Mouse (Mus musculus) erythroblast, adult 5-6 weeks (primary cell): ENCODE results near the gene Afap1. TPM values are rescaled to one million over a fixed set of nuclear protein-coding genes. Genes with fewer than 3 reads are reported as not detected.

Source experiments
- ATAC-seq: replicated peaks from 2 replicates; pipeline ENCODE4 v1.8.0; 2016; ENCODE audit warnings: moderate number of reproducible peaks, mild to moderate bottlenecking, moderate TSS enrichment, inconsistent platforms; ENCODE audit not compliant: poor library complexity, low FRiP score, severe bottlenecking
- total RNA-seq, 2 experiments: library from RNA; stranded (forward) in 1 of 2; stranded (reverse) in 1 of 2; fragments of 150-400 nt in 1 of 2; fragments of 200-764, 138-1000 nt in 1 of 2; gene quantifications; 2 replicates each; pipeline versions ENCODE4 v1.2.3 to v1.2.4; 2015 to 2017; ENCODE audit warnings: low replicate concordance in 2 of 2

Afap1 gene
- total RNA-seq, 2 experiments from 2014 or later, result 2.0 to 2.1 TPM

GRCm38 (mm10) chr5:35895926-35896325 is 2.8 kb downstream of the Afap1 start:
- ATAC-seq, result no peak

- ATAC-seq, result no peak
Observed at GRCm38 (mm10) chr5:35896556-35896955, 3.4 kb downstream of the Afap1 start.

GRCm38 (mm10) chr5:35897147-35897546 is 4.0 kb downstream of the Afap1 start:
- ATAC-seq, result no peak

GRCm38 (mm10) chr5:35898114-35898513 is 5.0 kb downstream of the Afap1 start:
- no peak for ATAC-seq

DNA sequence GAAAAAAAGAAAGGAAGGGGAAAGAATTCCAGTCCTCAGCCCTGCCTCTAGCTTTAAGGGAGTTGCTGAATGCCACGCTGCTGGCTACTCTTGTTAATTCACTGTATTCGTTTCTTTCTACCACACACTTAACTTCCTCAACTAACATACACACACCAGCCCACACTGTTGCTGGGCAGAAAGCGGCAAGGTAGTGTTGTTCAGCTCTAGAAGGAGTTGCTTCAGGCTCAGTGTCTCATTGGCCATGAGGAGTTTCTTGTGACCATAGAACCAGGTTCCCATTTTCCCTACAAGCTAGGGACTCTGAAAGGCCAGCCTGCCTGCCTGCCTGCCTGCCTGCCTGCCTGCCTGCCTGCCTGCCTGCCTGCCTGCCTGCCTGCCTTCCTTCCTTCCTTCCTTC is 5.9 kb downstream of the Afap1 start:
- ATAC-seq, result no peak

DNA sequence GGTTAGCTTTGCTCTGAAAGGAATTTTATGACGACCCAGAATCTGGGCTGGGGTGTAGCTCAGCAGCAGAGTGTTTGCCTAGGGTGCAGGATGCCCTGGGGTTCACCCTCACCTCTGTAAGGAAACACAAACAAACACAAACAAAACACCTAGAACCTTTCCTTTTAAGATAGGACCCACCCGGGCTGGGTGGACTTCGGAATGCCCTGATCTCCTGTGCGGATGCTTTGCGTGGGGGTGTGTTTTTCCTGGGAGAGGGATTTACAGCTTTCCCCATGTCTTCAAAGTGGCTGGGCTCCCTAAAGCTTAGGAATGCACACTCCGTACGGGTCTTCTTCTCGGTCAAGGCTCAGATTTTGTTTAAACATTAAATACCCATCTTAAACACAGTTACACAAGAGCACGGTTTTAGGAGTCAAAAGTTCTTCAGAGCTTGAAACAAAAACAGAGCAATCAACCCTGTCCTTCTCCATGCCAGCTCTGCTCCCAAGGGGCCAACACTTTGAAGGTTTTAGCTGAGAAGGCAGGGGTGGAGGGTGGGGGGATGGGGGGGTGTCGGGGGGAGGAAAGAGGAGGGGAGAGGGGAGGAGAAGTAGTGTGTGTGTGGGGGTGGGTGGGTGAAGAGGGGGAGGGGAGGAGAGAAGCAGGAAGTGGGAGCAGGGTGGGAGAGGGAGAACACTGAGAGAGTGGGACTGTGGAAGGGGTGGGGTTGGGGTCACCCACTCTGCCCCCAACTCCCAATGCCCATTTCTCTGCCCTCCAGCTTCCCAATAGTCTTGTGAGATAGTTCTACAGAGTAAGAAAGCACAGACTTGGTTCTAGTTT is 7.5 kb downstream of the Afap1 start:
- no peak for ATAC-seq

DNA sequence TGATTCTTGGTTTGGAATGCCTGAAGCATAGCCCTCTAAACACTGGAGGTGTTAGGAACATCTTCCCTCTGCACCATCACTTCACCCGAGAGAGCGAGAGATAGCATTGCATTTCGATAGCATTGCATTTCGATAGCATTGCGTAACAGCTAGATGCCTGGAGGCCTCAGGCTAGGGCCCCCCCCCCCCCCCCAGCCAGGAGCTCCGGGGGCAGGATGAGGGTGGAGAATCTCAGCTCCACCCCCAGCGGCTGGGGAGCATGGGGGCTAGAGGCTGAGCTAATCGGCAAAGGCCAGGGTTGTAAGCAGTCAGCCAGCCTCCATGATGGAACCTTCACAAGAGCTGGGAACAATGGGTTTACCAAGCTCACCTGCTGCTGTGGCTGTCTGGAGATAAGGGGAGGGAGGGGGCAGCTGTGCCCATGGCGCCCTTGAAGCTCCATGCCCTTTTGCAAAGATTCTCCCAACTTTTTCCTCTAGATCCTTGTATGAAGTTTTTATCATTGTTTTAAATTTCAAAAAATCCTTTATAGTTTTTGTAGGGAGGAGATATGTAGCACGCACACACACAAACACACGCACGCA is 8.2 kb downstream of the Afap1 start:
- ATAC-seq, result no peak

DNA sequence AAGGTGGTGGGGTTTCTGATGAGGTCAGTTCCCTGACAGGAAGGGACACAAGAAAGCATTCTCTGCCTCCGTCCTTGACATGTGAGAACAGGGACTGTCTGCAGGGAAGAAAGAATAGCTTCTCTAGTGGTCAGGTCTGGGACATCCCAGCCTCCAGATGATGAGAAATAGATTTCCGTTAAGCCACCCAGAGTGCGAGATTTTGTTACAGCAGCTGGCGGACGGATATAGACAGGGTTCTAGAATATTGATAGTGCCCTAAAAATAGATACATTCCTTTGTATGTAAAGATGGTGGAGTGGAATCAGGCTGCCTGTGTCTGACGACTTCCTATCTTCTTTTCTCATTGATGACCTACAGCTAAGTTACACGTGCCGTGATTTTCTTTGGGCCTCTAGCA is 10.3 kb downstream of the Afap1 start:
- ATAC-seq, result no peak

- no peak for ATAC-seq
Observed at GRCm38 (mm10) chr5:35905283-35905682, 12.2 kb downstream of the Afap1 start.

GRCm38 (mm10) chr5:35907090-35907489 is 14.0 kb downstream of the Afap1 start:
- ATAC-seq, result no peak

- ATAC-seq, result no peak
Observed at GRCm38 (mm10) chr5:35907633-35908426, 14.7 kb downstream of the Afap1 start.

GRCm38 (mm10) chr5:35908626-35909443 is 15.7 kb downstream of the Afap1 start:
- no peak for ATAC-seq

DNA sequence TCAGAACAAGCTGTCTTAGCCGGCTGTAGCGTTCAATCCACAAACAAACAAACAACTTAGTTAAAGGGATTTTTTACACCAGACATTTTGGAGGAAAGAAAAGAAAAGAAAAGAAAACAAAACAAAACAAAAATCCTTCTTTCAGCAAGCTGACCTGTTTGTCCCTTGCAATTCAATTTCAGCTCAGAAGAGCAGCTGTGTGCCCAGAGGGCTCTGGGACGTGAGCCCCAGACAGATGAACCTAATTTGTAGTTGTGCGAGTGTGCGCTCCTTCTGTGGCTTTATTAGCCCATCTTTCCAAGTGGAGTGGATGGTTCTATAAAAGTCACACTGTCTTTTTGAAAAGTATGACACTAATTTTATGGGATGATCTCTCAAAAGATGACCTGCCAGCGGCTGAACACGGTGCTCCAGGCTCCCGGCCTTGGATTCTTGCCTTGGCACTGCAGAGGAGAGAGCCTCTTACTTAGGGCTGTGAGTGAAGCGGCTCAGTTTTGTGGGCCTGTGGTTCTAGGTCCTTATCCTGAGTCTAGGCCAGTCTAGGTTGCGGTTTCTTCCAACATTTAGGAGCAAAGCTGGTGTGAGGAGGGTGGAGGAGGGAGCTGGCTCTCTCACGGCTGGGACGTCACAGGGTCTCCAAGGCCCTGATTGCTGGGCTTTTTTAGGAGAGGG is 22.6 kb downstream of the Afap1 start:
- ATAC-seq, result no peak

DNA sequence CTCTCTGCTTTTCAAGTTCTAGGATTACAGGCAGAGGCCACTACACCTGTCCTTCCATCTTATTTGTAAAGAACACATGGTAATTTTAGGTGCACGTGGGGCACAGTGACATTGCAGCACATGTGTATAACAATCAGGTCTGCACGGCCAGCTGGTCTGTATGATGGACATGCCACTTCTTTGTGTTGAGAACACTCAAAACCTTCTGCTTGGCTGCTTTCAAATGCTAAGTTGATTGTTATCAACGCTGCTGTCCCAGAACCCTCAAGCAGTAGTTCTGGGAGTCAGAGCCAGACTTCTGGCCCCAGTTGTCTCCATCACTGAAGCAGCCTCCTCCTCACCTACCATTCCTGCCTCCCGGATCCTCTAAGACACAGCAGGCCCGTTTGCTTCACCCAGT is 23.5 kb downstream of the Afap1 start:
- ATAC-seq, result no peak

- no peak for ATAC-seq
Observed at GRCm38 (mm10) chr5:35918387-35918786, 25.3 kb downstream of the Afap1 start.

DNA sequence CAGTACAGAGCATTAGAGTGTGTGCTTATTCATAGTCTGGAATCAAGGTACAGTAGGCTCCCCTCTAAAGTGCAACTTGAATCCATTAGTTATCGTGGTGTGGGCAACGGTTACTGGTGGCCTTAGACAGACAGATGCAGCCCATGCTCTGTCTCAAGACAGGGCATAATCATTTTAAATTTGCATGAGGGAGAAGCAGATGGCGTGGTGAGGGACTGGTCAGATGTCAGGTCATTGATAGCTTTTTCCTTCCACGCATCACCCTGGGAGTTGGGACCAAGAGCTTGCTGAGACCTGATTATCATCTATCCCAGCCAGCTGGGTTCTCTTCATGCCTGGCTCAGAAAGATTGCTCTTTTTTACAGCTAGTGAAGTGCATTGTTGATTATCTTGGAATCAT is 27.0 kb downstream of the Afap1 start:
- ATAC-seq, result no peak

GRCm38 (mm10) chr5:35920557-35920956 is 27.4 kb downstream of the Afap1 start:
- no peak for ATAC-seq

DNA sequence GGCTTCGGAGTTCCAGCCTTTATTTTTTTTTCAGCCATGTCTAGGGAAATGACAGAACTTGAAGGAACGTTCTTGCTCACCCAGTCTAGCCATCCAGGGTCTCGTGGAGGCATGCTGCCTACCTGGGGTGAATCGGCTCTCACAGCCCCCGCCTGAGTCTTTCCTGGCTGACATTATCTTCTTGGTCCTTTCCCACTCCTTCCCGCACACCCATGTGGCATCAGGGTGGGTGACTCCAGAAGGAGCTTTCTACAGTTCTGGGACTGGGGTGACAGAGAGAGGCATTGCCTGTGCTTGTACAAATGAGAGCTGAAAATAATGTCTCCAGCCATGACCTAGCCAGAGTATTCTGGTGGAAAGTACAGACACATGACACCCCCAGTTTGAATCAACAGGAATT is 28.0 kb downstream of the Afap1 start:
- ATAC-seq, result no peak

GRCm38 (mm10) chr5:35921595-35922254 is 28.6 kb downstream of the Afap1 start:
- ATAC-seq, result no peak
